Mouse (Mus musculus) myocyte (in vitro differentiated cells): ENCODE data around the gene Syne2. TPM values are rescaled to one million over a fixed set of nuclear protein-coding genes. Genes with fewer than 3 reads are reported as not detected.

Experiments used
- H3K27me3 ChIP-seq: one replicate; pipeline ENCODE4 v1.6.1; 2011; ENCODE audit not compliant: control insufficient read depth, insufficient read depth, insufficient read length
- H3K36me3 ChIP-seq: one replicate; pipeline ENCODE4 v1.6.1; 2011; ENCODE audit not compliant: control insufficient read depth, insufficient read depth
- H3K4me2 ChIP-seq: one replicate; pipeline ENCODE4 v1.6.1; 2011; ENCODE audit warnings: low read depth, control low read depth
- H3K4me3 ChIP-seq: one replicate; pipeline ENCODE4 v1.5.1; 2011; ENCODE audit warnings: mild to moderate bottlenecking, control low read depth, moderate library complexity
- H3K79me2 ChIP-seq: one replicate; pipeline ENCODE4 v1.6.1; 2011; ENCODE audit not compliant: control insufficient read depth, insufficient read depth
- H3ac ChIP-seq: one replicate; pipeline ENCODE4 v1.6.1; 2011; ENCODE audit not compliant: control insufficient read depth, insufficient read length
- CEBPB ChIP-seq: IDR thresholded peaks from 2 replicates; pipeline ENCODE4 v1.6.1; 2011; ENCODE audit warnings: mild to moderate bottlenecking, moderate library complexity; ENCODE audit not compliant: poor library complexity, insufficient read depth, severe bottlenecking
- E2F4 ChIP-seq: IDR thresholded peaks from one replicate; pipeline ENCODE4 v1.6.1; 2011; ENCODE audit warnings: mild to moderate bottlenecking, control low read depth, moderate library complexity; ENCODE audit not compliant: insufficient read depth
- MAX ChIP-seq: IDR thresholded peaks from one replicate; pipeline ENCODE4 v1.6.1; 2011; ENCODE audit warnings: low read depth, mild to moderate bottlenecking, control low read depth
- MYOD1 ChIP-seq, 3 experiments: IDR thresholded peaks; one replicate each; pipeline ENCODE4 v1.6.1; 2011; ENCODE audit warnings: control low read depth in 2 of 3, low read depth in 2 of 3, mild to moderate bottlenecking in 2 of 3, moderate library complexity in 1 of 3; ENCODE audit not compliant: insufficient read length in 2 of 3, control insufficient read depth in 1 of 3
- MYOG ChIP-seq, 3 experiments: IDR thresholded peaks; one replicate each; pipeline ENCODE4 v1.6.1; 2011; ENCODE audit warnings: control low read depth in 2 of 3, low read depth in 2 of 3, mild to moderate bottlenecking in 2 of 3; ENCODE audit not compliant: insufficient read length in 2 of 3, control insufficient read depth in 1 of 3, insufficient read depth in 1 of 3
- POLR2A ChIP-seq: IDR thresholded peaks from one replicate; pipeline ENCODE4 v1.6.1; 2011; ENCODE audit warnings: low read depth, mild to moderate bottlenecking, control low read depth, moderate library complexity; ENCODE audit not compliant: insufficient read length
- POLR2AphosphoS2 ChIP-seq: IDR thresholded peaks from one replicate; pipeline ENCODE4 v1.6.1; 2011; ENCODE audit warnings: low read depth, control low read depth; ENCODE audit not compliant: insufficient read length
- REST ChIP-seq: IDR thresholded peaks from one replicate; pipeline ENCODE4 v1.6.1; 2011; ENCODE audit warnings: mild to moderate bottlenecking, control low read depth, moderate library complexity; ENCODE audit not compliant: insufficient read depth, insufficient read length
- SRF ChIP-seq: IDR thresholded peaks from one replicate; pipeline ENCODE4 v1.6.1; 2011; ENCODE audit warnings: low read depth; ENCODE audit not compliant: control insufficient read depth, insufficient read length
- TCF12 ChIP-seq: IDR thresholded peaks from one replicate; pipeline ENCODE4 v1.6.1; 2011; ENCODE audit warnings: mild to moderate bottlenecking, control low read depth; ENCODE audit not compliant: poor library complexity, insufficient read depth, severe bottlenecking
- TCF3 ChIP-seq: IDR thresholded peaks from one replicate; pipeline ENCODE4 v1.6.1; 2011; ENCODE audit warnings: low read depth, control low read depth; ENCODE audit not compliant: insufficient read length
- USF1 ChIP-seq: IDR thresholded peaks from one replicate; pipeline ENCODE4 v1.6.1; 2011; ENCODE audit warnings: low read depth, mild to moderate bottlenecking, control low read depth, moderate library complexity
- polyA plus RNA-seq: library from polyadenylated mRNA; unstranded; fragments of >200 nt; fragmentation: generic; extraction: Trizol; gene quantifications from one replicate; pipeline ENCODE4 v1.2.1, GENCODE M21; 2012; ENCODE audit warnings: missing spikeins

Syne2 gene
- polyA plus RNA-seq, 1 experiment: 3.7 TPM

DNA sequence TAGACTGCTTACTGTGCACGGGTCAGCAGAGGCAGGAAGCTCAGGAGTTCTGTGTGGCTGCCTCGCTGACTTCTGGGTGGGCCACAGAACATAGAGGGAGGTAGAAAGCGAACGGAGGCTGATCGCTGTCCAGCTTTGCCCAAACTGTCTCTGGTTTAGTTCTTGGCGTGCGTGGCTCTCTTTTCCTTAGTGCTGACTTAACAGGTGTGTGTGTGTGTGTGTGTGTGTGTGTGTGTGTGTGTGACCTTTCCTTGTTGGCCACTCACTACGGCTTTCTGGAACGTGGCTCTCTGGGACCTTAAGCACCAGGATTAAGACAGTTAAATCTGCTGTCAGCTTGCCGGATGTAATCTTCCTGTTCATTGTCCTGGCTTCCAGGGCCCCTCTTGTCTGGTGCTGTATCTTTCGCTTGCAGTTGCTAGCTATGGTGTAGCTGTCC lies 18.6 kb downstream of the Syne2 start:
- no peak for TF ChIP-seq POLR2A
- TF ChIP-seq MYOD1 (IDR thresholded peaks at IDR 0.05; ENCODE audit: control insufficient read depth in 1 of 3, insufficient read length in 2 of 3, low read depth in 2 of 3): no peak
- TF ChIP-seq REST: no peak
- no peak for TF ChIP-seq TCF12
- TF ChIP-seq POLR2AphosphoS2: no peak
- no peak for TF ChIP-seq E2F4
- no peak for TF ChIP-seq USF1
- TF ChIP-seq MAX: no peak
- TF ChIP-seq SRF: no peak
- no peak for TF ChIP-seq TCF3
- no peak for TF ChIP-seq CEBPB
- TF ChIP-seq MYOG (IDR thresholded peaks at IDR 0.05; ENCODE audit: control insufficient read depth in 1 of 3, insufficient read depth in 1 of 3, insufficient read length in 2 of 3, low read depth in 2 of 3): no peak
- Histone ChIP-seq H3K27me3 (no peaks in the 10 kb centered on the region), H3ac (no peak overlapping the region), H3K4me3 (no peak overlapping the region), H3K4me2 (no peak overlapping the region), H3K36me3 (no peaks in the 10 kb centered on the region), H3K79me2 (no peaks in the 10 kb centered on the region)

DNA sequence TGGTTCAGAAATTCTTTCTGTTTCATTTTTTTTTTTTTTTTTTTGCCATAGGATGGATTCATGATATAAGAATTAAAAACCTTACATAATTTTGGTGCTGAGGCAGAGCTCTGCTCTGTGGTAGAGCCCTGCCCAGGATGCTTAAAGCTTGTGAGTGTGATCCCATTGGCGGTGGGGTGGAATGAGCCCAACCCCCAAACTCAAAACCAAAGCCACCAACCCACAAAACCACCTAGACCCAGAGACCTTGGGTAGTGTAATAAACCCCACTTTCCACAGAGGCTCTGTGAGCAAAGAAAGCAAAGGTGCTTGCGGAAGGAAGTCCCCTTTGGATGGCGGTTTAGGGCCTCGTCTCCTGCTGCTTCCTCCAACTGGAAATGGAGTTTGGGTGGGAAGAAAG lies 19.5 kb downstream of the Syne2 start:
- H3K79me2 ChIP-seq: no peaks in the 10 kb centered on the region
- H3ac ChIP-seq: no peak overlapping the region
- TF ChIP-seq MYOD1 (IDR thresholded peaks at IDR 0.05; ENCODE audit: control insufficient read depth in 1 of 3, insufficient read length in 2 of 3, low read depth in 2 of 3) (no peak), POLR2A (no peak), SRF (no peak), E2F4 (no peak), POLR2AphosphoS2 (no peak), REST (no peak)
- H3K36me3 ChIP-seq: no peaks in the 10 kb centered on the region
- H3K4me3 ChIP-seq: no peak overlapping the region
- no peaks in the 10 kb centered on the region for H3K27me3 ChIP-seq
- no peak overlapping the region for H3K4me2 ChIP-seq

DNA sequence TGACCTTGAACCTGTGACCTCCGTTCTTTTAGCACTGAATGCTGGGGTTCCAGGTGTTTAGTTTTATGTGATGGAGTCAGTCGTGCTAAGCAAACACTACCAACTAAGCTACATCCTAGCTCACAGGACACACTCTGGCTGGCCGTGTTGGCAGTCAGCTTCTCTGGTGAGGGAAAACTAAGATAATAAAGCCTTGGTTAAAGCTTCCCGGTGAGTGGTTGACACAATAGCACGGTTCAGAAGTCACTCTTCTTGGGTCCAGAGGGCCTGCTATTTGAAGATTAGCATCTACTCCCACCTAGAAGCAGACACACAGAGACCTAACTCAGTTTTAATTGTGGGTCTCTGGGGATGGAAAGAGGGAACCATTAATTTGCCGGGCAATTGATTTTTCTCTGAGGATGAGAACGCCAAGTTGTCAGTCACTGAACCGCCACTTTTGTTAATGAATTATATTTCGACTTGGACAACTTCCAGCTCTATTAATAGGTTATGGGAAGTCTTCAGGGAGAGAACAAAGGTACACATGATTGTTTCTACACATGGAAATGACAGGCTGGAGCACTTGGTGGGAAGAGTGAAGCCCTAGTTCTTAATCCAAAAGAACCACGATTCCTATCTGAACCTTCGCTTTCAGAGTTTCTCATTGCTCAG lies 21.3 kb downstream of the Syne2 start:
- no peak for TF ChIP-seq MYOD1 (IDR thresholded peaks at IDR 0.05; ENCODE audit: control insufficient read depth in 1 of 3, insufficient read length in 2 of 3, low read depth in 2 of 3)
- no peak for TF ChIP-seq TCF3
- no peak for TF ChIP-seq TCF12
- no peak for TF ChIP-seq MAX
- no peak for TF ChIP-seq E2F4
- TF ChIP-seq MYOG (IDR thresholded peaks at IDR 0.05; ENCODE audit: control insufficient read depth in 1 of 3, insufficient read depth in 1 of 3, insufficient read length in 2 of 3, low read depth in 2 of 3): no peak
- TF ChIP-seq POLR2AphosphoS2: no peak
- no peak for TF ChIP-seq POLR2A
- no peak for TF ChIP-seq USF1
- TF ChIP-seq SRF: no peak
- no peak for TF ChIP-seq CEBPB
- no peak for TF ChIP-seq REST
- no peak overlapping the region for H3K4me2 ChIP-seq

DNA sequence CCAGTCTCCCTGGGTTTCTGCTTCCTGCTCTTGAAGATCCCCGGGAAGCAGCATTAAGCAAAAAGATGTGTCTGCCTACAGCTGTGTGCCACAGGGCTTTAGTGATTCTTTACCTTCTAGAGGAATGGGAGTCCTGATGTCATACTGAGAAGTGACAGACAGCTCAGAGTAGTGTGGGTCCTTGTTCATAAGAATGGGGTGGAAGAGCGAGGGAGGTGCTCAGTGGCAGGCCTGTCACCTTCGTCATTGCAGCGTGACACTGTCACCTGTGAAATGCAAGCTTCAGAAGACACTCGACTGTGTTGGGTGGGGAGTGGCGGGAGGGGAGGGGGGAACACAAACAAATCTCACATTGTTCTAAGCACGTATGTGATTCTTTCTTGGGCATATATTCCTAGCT lies 23.2 kb downstream of the Syne2 start:
- Histone ChIP-seq H3K36me3 (no peaks in the 10 kb centered on the region), H3K4me3 (no peak overlapping the region), H3K4me2 (no peak overlapping the region), H3K27me3 (no peaks in the 10 kb centered on the region), H3ac (no peak overlapping the region), H3K79me2 (no peaks in the 10 kb centered on the region)
- TF ChIP-seq CEBPB: no peak
- TF ChIP-seq POLR2A: no peak
- no peak for TF ChIP-seq SRF
- no peak for TF ChIP-seq MAX

More for the DNA sequence above, 21.3 kb downstream of the Syne2 start:
- Histone ChIP-seq H3K27me3 (no peaks in the 10 kb centered on the region), H3K79me2 (no peaks in the 10 kb centered on the region), H3K4me3 (no peak overlapping the region), H3K36me3 (no peaks in the 10 kb centered on the region), H3ac (no peak overlapping the region)

DNA sequence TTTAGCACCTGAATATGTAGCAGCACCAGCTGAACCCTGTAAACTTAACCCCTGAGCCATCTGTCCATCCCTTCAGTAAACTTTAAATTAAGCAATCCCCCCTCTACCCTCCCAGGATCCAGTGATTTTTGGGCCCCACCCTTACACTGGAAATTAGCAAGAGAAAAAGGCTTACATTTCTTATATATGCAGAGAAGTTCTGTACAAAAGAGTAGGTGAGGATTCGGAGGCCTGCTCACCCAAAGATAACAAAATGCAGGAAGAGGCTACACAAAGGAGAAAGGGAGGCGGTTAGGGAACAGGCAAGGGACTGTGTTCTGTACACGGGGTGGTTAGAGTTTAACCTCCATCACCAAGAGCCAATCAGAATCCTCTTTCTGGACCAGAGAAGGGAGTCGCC lies 26.4 kb downstream of the Syne2 start:
- Histone ChIP-seq H3K79me2 (no peaks in the 10 kb centered on the region), H3K4me3 (no peak overlapping the region), H3K36me3 (no peaks in the 10 kb centered on the region), H3K4me2 (no peak overlapping the region), H3ac (no peak overlapping the region), H3K27me3 (no peaks in the 10 kb centered on the region)
- TF ChIP-seq POLR2A (no peak), SRF (no peak), REST (no peak), CEBPB (no peak), MYOD1 (IDR thresholded peaks at IDR 0.05; ENCODE audit: control insufficient read depth in 1 of 3, insufficient read length in 2 of 3, low read depth in 2 of 3) (no peak), MYOG (IDR thresholded peaks at IDR 0.05; ENCODE audit: control insufficient read depth in 1 of 3, insufficient read depth in 1 of 3, insufficient read length in 2 of 3, low read depth in 2 of 3) (no peak), USF1 (no peak), POLR2AphosphoS2 (no peak), TCF12 (no peak), TCF3 (no peak), E2F4 (no peak), MAX (no peak)
